Mouse (Mus musculus) midbrain, embryonic 14.5 days (tissue): Measurements from ENCODE around the gene Ano2. TPM values are rescaled to one million over a fixed set of nuclear protein-coding genes. Genes with fewer than 3 reads are reported as not detected.

Source experiments
- ATAC-seq: fragments of 200-750 bp; cut with Nextera tagmentation; 2 replicates; pipeline ENCODE4 v1.8.0; 2017; ENCODE audit warnings: moderate number of reproducible peaks, moderate library complexity; ENCODE audit not compliant: low FRiP score, low TSS enrichment
- DNase-seq: peaks from one replicate; pipeline ENCODE4 v3.0.0-alpha.2; 2015
- H3K27ac ChIP-seq: fragments of 300-500 bp; sonication (generic); replicated peaks from 2 replicates; pipeline ENCODE4 v1.5.1; 2014; ENCODE audit warnings: mild to moderate bottlenecking, low read depth, low read length, moderate library complexity
- H3K27me3 ChIP-seq: fragments of 300-500 bp; sonication (generic); 2 replicates; pipeline ENCODE4 v1.6.1; 2014; ENCODE audit warnings: low read length, control low read depth, mixed read lengths; ENCODE audit not compliant: control insufficient read depth, insufficient read depth
- H3K36me3 ChIP-seq: fragments of 300-500 bp; sonication (generic); 2 replicates; pipeline ENCODE4 v1.6.1; 2014; ENCODE audit warnings: low read length, control low read depth; ENCODE audit not compliant: control insufficient read depth, insufficient read depth
- H3K4me1 ChIP-seq: fragments of 300-500 bp; sonication (generic); 2 replicates; pipeline ENCODE4 v1.6.1; 2014; ENCODE audit warnings: mild to moderate bottlenecking, antibody characterized with exemption, low read length, control low read depth; ENCODE audit not compliant: control insufficient read depth, insufficient read depth
- H3K4me2 ChIP-seq: fragments of 300-500 bp; sonication (generic); 2 replicates; pipeline ENCODE4 v1.6.1; 2014; ENCODE audit warnings: mild to moderate bottlenecking, low read length, moderate library complexity
- H3K4me3 ChIP-seq: fragments of 300-500 bp; sonication (generic); replicated peaks from 2 replicates; pipeline ENCODE4 v1.5.1; 2014; ENCODE audit warnings: low read depth, low read length
- H3K9ac ChIP-seq: fragments of 300-500 bp; sonication (generic); replicated peaks from 2 replicates; pipeline ENCODE4 v1.6.1; 2014; ENCODE audit warnings: mild to moderate bottlenecking, low read length, moderate library complexity
- H3K9me3 ChIP-seq: fragments of 300-500 bp; sonication (generic); 2 replicates; pipeline ENCODE4 v1.6.1; 2016; ENCODE audit warnings: low read length, control low read depth, mixed read lengths; ENCODE audit not compliant: control insufficient read depth
- WGBS: fragments of 180-500 bp; shearing (Covaris S2); extraction: QIAGEN DNeasy Blood & Tissue Kit; methylation state at CpG from one replicate; pipeline ENCODE4 v1.1.7; 2014; 5-methylcytosine and 5-hydroxymethylcytosine counted together
- polyA plus RNA-seq: library from polyadenylated mRNA; unstranded; fragments of >200 nt; fragmentation: Nextera tagmentation; extraction: Ambion mirVana; gene quantifications from 2 replicates; pipeline ENCODE4 v1.2.1, GENCODE M21; 2014

Ano2 gene
- polyA plus RNA-seq, 1 experiment from 2014 or later, result 0.09 TPM

DNA sequence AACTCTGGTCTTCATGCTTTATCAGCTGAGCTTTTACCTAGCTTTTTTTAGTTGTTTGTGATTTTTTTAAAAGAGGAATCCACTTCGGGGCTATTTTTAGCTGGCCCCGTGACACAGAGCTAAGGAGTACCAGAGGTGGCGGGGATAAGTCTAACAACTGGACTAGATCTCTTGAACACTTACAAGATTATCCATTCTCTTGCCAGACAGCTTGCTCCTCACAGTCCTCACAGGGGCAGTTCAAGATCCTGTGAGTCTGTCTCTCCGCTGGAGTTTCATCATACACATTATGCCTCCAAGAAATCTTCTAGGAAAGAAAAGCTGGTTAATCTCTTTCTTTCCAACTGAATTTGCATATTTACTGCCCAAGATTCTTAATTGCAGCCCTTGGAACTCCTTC lies 293.8 kb downstream of the Ano2 start:
- H3K4me3 ChIP-seq, result no peak overlapping the region
- WGBS, result 85% methylated on average over 4 of the region's 4 CpGs
- H3K27me3 ChIP-seq, result no peaks in the 10 kb centered on the region
- no peaks in the 10 kb centered on the region for H3K9me3 ChIP-seq
- ATAC-seq (no peak), DNase-seq (no peak)
- H3K27ac ChIP-seq, result no peak overlapping the region
- H3K36me3 ChIP-seq, result no peaks in the 10 kb centered on the region
- no peak overlapping the region for H3K9ac ChIP-seq
- H3K4me2 ChIP-seq, result no peak overlapping the region
- H3K4me1 ChIP-seq, result no peaks in the 10 kb centered on the region

DNA sequence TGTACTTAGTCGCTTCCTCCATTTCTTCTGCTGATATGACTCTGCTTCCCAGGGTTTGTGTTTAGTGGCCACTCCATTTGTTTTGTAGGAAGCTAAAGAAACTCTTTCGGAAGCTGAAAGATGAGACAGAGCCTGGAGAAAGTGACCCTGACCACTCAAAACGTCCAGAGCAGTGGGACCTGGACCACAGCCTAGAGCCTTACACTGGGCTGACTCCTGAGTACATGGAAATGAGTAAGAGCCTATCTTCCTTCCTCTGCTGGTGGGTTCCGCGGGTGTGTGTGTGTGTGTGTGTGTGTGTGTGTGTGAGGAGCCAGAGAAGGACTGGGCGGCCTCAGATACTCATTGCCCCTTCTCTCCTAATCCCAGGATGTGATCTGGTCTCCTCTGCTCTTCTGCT lies 302.5 kb downstream of the Ano2 start:
- Histone ChIP-seq H3K27ac (no peak overlapping the region), H3K9ac (no peak overlapping the region), H3K4me1 (no peaks in the 10 kb centered on the region), H3K27me3 (no peaks in the 10 kb centered on the region), H3K4me3 (no peak overlapping the region), H3K36me3 (no peaks in the 10 kb centered on the region), H3K4me2 (no peak overlapping the region), H3K9me3 (no peaks in the 10 kb centered on the region)
- no peak for ATAC-seq
- 60% methylated on average over 6 of the region's 6 CpGs for WGBS
- no peak for DNase-seq

DNA sequence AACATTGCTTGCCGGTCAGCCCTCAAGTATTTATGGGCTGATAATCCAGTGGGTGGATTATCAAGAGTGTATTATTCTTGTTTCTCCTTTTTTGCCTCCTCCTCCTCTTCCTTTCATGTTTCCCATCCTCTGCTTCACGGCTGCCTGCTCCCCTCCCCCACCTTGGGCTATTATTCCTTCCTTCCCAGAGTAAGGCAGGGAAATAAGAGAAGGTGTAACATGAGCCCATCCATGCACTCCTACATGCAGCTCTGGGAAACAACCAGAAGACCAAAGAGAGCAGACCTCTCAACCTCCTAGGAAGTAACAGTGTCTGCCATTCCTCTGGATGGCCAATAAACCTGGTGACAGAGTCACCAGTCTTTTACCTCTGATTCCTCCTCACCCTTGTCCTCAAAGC lies 311.6 kb downstream of the Ano2 start:
- Histone ChIP-seq H3K4me3 (no peak overlapping the region), H3K9ac (no peak overlapping the region), H3K27ac (no peak overlapping the region), H3K27me3 (no peaks in the 10 kb centered on the region), H3K4me2 (no peak overlapping the region), H3K36me3 (no peaks in the 10 kb centered on the region), H3K9me3 (no peaks in the 10 kb centered on the region), H3K4me1 (no peaks in the 10 kb centered on the region)
- DNase-seq, result no peak
- WGBS, result 23% methylated on average over 2 of the region's 2 CpGs
- no peak for ATAC-seq

DNA sequence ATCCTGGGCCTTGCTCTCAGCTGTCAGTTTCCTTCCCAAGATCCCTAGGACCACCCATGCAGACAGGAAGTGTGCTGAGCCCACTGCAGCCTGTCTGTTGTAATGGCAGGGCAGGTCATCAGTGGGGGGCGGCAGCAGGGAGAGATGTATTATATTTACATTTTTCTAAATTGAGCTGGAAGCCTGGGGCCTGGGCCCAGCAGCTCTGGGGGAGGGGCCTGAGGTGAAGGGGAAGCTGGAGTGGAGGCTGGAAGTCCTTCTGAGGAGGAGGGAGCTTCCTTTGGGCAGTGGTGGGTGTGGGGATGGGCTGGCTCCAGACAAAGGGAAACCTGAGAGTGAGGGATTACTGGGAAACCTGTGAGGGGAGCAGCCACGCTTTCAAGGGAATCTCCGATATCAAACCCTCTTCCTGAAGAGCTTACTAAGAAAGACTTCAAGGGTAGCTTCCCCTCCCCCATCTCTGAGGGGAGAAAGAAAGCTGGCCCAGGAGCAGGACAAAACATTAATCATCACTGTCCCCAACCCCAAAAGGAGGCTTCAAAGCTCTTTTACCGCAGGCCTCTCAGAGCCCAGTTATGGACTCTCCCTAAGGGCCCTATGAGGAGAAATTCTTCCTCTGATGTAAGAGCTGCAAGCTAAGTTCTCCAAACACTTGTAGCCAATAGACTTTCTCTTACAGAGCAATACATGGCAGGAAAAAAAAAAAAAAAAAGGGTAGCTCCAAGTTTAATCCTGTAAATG lies 313.0 kb downstream of the Ano2 start:
- Histone ChIP-seq H3K4me1 (no peaks in the 10 kb centered on the region), H3K9ac (no peak overlapping the region), H3K4me3 (no peak overlapping the region), H3K36me3 (no peaks in the 10 kb centered on the region), H3K9me3 (no peaks in the 10 kb centered on the region), H3K4me2 (no peak overlapping the region), H3K27ac (no peak overlapping the region), H3K27me3 (no peaks in the 10 kb centered on the region)
- peak; percentile 7 for DNase-seq
- ATAC-seq, result 0 out of 2 replicates have a peak, but pooled peaks have one; percentile 37
- 9% methylated on average over 4 of the region's 4 CpGs for WGBS

DNA sequence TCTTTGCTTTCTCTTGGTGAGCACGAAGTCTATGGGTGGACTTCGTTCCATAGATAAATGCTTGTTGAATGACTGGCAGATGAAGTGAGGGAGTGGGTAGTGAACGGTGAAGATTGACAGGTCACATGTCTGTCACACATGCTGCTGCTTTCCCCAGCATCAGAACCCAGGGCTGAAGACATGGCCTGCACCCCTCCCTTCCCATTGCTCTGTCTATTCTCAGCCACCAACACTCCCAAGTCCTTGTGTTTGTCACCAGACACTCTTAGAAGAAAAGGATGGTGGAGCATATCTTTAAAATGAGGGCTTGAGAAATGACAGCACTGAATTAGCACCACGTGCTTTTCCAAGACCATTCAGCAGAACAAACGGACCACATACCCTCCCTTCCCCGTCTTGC lies 316.4 kb downstream of the Ano2 start:
- H3K27ac ChIP-seq, result no peak overlapping the region
- 87% methylated on average over 6 of the region's 6 CpGs for WGBS
- no peak overlapping the region for H3K4me2 ChIP-seq
- H3K27me3 ChIP-seq, result no peaks in the 10 kb centered on the region
- no peak overlapping the region for H3K4me3 ChIP-seq
- H3K9me3 ChIP-seq, result no peaks in the 10 kb centered on the region
- H3K4me1 ChIP-seq, result no peaks in the 10 kb centered on the region
- no peaks in the 10 kb centered on the region for H3K36me3 ChIP-seq
- ATAC-seq, result no peak
- no peak for DNase-seq
- H3K9ac ChIP-seq, result no peak overlapping the region

DNA sequence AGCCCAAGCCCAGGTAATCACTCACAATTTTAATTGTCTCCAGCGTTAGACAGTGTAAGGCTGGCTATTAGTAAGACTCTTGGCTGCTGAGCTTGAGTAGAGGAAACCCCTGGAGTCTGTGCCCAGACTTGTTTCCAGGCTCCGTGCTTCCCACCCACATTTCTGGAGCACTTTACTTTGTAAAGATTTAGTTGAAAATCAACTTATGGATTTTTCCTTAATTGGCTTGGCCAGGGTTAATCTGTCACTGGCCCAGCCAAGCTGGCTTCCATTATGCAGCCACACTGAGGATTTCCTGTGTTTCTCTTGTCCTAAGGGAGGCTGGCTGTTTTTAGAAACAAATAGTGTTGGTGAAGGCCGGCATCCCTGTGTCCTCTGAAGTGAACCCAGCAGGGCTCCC lies 318.9 kb downstream of the Ano2 start:
- H3K9me3 ChIP-seq, result no peaks in the 10 kb centered on the region
- 55% methylated on average over 3 of the region's 3 CpGs for WGBS
- ATAC-seq, result no peak
- no peak overlapping the region for H3K4me2 ChIP-seq
- H3K4me1 ChIP-seq, result no peaks in the 10 kb centered on the region
- no peak for DNase-seq
- no peak overlapping the region for H3K9ac ChIP-seq
- H3K27ac ChIP-seq, result no peak overlapping the region
- no peak overlapping the region for H3K4me3 ChIP-seq
- no peaks in the 10 kb centered on the region for H3K27me3 ChIP-seq
- H3K36me3 ChIP-seq, result no peaks in the 10 kb centered on the region

DNA sequence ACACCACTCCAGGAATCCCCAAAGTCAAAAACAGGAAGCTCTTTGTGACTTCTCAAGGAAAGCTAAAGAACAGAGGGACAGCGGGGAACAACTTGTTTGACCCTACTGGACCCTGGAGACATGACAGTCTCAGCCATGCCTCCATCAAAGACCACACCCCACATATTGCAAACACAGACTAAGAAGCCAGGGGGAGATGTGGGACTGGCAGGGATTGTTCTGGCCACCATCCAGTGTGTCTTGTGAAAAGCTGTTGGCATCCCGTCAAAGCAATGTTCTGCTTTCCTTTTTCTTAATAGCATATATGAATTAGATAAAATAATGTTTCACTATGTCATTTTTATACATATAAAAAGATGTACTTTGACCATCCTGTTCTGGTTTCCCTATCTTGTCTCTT lies 326.8 kb downstream of the Ano2 start:
- Histone ChIP-seq H3K4me2 (no peak overlapping the region), H3K9me3 (no peaks in the 10 kb centered on the region), H3K36me3 (no peaks in the 10 kb centered on the region), H3K9ac (no peak overlapping the region), H3K27me3 (no peaks in the 10 kb centered on the region), H3K4me3 (no peak overlapping the region), H3K4me1 (no peaks in the 10 kb centered on the region), H3K27ac (no peak overlapping the region)
- no peak for ATAC-seq
- DNase-seq, result no peak
- 90% methylated on average over 2 of the region's 2 CpGs for WGBS

DNA sequence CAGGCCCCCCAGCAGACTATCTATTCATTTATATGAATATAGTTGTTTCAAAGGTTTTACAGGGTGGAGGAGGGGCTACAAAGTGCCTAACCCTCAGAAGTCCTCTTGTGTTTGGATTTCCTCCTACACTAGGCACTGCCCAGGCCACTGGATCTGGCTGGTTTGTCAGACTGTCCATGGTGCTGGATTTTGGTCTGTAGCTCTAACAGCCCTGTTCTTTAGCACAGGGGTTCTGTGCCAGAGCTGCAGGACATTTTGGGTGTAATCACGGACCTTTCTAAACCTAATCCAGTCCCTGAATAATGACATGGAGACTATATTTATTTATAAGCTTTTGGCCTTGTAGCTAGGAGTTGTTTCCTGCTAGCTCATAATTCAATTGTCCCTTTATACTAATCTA lies 328.2 kb downstream of the Ano2 start:
- Histone ChIP-seq H3K9ac (no peak overlapping the region), H3K4me2 (no peak overlapping the region), H3K27ac (no peak overlapping the region), H3K4me1 (no peaks in the 10 kb centered on the region), H3K4me3 (no peak overlapping the region), H3K36me3 (no peaks in the 10 kb centered on the region), H3K27me3 (no peaks in the 10 kb centered on the region), H3K9me3 (no peaks in the 10 kb centered on the region)
- no peak for DNase-seq
- ATAC-seq, result no peak
- 74% methylated on average over 1 of the region's 1 CpGs for WGBS

DNA sequence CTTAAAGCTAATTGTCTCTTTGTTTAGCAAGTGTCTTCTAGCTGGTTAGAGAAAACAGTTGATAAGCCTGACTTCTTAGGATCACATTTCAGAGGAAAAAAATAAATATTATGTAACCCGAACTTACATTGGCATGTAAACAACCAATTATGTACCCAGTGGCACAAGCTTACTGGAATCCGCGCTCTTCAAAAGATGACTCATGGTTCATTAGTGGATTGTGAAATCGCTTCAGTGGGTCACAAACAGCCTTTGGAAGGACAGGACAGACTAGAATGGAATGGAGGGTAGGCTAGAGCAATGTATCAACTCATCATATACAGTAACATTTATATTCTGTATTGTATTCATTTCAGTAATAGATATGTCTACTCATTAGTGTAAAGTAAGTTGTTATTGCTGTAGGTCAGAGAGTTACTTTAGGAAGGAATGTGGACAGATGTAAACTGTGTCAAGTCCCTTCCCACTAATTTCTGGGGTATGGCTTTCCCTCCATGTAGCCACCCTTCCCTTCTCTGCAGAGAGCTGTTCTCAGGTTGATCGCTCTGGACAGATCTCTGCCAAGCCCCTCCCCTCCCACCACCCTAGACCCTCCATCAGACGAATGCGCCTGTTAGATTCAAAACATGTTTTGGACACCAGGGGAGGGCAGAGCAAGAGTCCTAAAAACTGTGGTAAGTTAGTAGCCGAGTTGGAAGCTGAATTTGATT lies 343.6 kb downstream of the Ano2 start:
- Histone ChIP-seq H3K9ac (no peak overlapping the region), H3K4me1 (no peaks in the 10 kb centered on the region), H3K27ac (no peak overlapping the region), H3K4me2 (no peak overlapping the region), H3K9me3 (no peaks in the 10 kb centered on the region), H3K27me3 (no peaks in the 10 kb centered on the region), H3K4me3 (no peak overlapping the region), H3K36me3 (no peaks in the 10 kb centered on the region)
- 76% methylated on average over 8 of the region's 8 CpGs for WGBS
- DNase-seq (no peak), ATAC-seq (no peak)
